8 mouse cellular contexts compared by ENCODE assay signal in the genomic region with DNA sequence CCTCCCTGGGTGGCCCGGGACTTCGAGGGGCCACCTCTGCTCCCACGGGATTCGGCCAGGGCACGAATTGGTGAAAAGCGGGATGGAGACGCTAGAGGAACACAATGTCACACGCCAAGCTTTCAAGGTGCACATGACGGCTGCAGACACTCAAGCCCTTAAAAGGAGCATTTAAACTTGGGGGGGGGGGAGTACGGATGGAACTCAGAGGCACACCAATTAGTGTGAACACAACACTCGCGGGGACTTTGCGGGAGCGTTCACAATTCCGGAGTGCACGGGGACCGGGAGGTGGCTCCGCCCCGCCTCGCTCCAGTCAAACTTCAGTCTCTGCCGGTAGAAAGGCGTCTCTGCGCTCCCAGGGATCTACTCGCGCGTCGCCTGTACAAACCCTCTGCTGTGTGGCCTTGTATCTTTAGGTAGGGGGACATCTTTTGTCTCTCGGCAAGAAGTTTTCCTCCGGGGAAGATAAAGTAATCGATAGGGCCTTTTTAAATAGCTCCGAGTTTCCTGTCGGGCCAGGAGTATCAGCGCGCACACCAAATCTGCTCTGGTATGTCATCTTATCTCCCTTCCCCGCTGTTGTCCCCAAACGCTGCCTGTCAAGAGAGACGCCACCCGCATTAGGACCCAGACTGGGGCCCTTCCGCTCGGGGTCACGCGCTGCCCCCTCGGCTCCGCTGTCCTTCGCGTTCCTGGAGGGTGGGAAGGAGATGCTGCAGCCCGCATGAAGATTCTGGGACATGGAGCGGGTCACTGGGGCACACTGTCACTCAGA. TPM values are rescaled to one million over a fixed set of nuclear protein-coding genes. Genes with fewer than 3 reads are reported as not detected.
DNase-seq lines count a peak whose midpoint lies in the region; ATAC-seq lines count a peak whose summit lies in the region.

No protein-coding gene starts in this region.

- no peaks in the 10 kb centered on the region for H3K4me1 ChIP-seq in embryonic facial prominence, embryonic 11.5 days (ENCODE audit: control insufficient read depth, insufficient read depth, low read length)
- H3K4me1 ChIP-seq in hindbrain, embryonic 14.5 days (replicated peaks; ENCODE audit: control insufficient read depth, insufficient read depth, low read length): no peaks in the 10 kb centered on the region
- peaks cover 9% of the 10 kb centered on the region for H3K4me1 ChIP-seq in midbrain, embryonic 11.5 days (ENCODE audit: control insufficient read depth, insufficient read depth, low read length)

- H3K36me3 ChIP-seq in embryonic facial prominence, embryonic 11.5 days (replicated peaks; ENCODE audit: control insufficient read depth, insufficient read depth, low read depth, low read length): no peaks in the 10 kb centered on the region
- H3K36me3 ChIP-seq in hindbrain, embryonic 14.5 days (replicated peaks; ENCODE audit: control insufficient read depth, insufficient read depth): no peaks in the 10 kb centered on the region
- H3K36me3 ChIP-seq in midbrain, embryonic 11.5 days (ENCODE audit: control insufficient read depth, insufficient read depth, low read length): no peaks in the 10 kb centered on the region

- no peak overlapping the region for H3K9ac ChIP-seq in embryonic facial prominence, embryonic 11.5 days (replicated peaks; ENCODE audit: low read length)
- no peak overlapping the region for H3K9ac ChIP-seq in hindbrain, embryonic 14.5 days
- H3K9ac ChIP-seq in midbrain, embryonic 11.5 days (ENCODE audit: low read length): no peak overlapping the region

- H3K27ac ChIP-seq in embryonic facial prominence, embryonic 11.5 days (replicated peaks; ENCODE audit: low read depth, low read length): no peak overlapping the region
- no peak overlapping the region for H3K27ac ChIP-seq in hindbrain, embryonic 14.5 days
- H3K27ac ChIP-seq in midbrain, embryonic 11.5 days (ENCODE audit: low read depth, low read length): no peak overlapping the region

- peak overlapping the region; percentile 21 for H3K4me3 ChIP-seq in embryonic facial prominence, embryonic 11.5 days (ENCODE audit: low read depth, low read length)
- H3K4me3 ChIP-seq in hindbrain, embryonic 14.5 days (replicated peaks; ENCODE audit: low read length): peak overlapping the region; percentile 0; the same call in 1 of the 2 replicates
- peak overlapping the region; percentile 14; the same call in 1 of the 2 replicates for H3K4me3 ChIP-seq in midbrain, embryonic 11.5 days (ENCODE audit: low read depth, low read length)

- H3K9me3 ChIP-seq in embryonic facial prominence, embryonic 11.5 days (replicated peaks; ENCODE audit: control insufficient read depth, low read length): no peaks in the 10 kb centered on the region
- no peaks in the 10 kb centered on the region for H3K9me3 ChIP-seq in hindbrain, embryonic 14.5 days (ENCODE audit: control insufficient read depth, low read length)
- H3K9me3 ChIP-seq in midbrain, embryonic 11.5 days (ENCODE audit: control insufficient read depth, low read length): no peaks in the 10 kb centered on the region

- intact Hi-C loops in left cerebral cortex, postnatal 14 days (cut with DNase I): no loop called here

- WGBS in embryonic facial prominence, embryonic 11.5 days: under 1% methylated on average over 48 of the region's 48 CpGs
- WGBS in hindbrain, embryonic 14.5 days: under 1% methylated on average over 48 of the region's 48 CpGs
- under 1% methylated on average over 48 of the region's 48 CpGs for WGBS in midbrain, embryonic 11.5 days

- DNase-seq in adrenal gland, postnatal 36 days: peak; percentile 45 to 56
- DNase-seq in adrenal gland, adult 18-20 months (ENCODE audit: low spot score in 2 of 2): no peak
- peak; percentile 36 for DNase-seq in embryonic facial prominence, embryonic 11.5 days (ENCODE audit: low spot score)
- no peak for DNase-seq in hindbrain, embryonic 14.5 days (ENCODE audit: low spot score)
- peak; percentile 95 for DNase-seq in midbrain, embryonic 11.5 days (ENCODE audit: low spot score, missing footprints)
- DNase-seq in gastrocnemius, postnatal 4 days (ENCODE audit: low spot score in 2 of 2): no peak
- DNase-seq in ovary, postnatal 14 days (ENCODE audit: low spot score): no peak
- no peak for DNase-seq in left cerebral cortex, postnatal 14 days (ENCODE audit: low spot score in 2 of 2)

- no peak for ATAC-seq in embryonic facial prominence, embryonic 11.5 days (replicated peaks; ENCODE audit: insufficient number of reproducible peaks, low FRiP score, low TSS enrichment, low read depth)
- no peak for ATAC-seq in hindbrain, embryonic 14.5 days (ENCODE audit: low FRiP score)
- ATAC-seq in midbrain, embryonic 11.5 days (ENCODE audit: low FRiP score): no peak

- peaks cover 59% of the 10 kb centered on the region for H3K27me3 ChIP-seq in embryonic facial prominence, embryonic 11.5 days (ENCODE audit: control insufficient read depth, insufficient read depth, low read length)
- peaks cover 95% of the 10 kb centered on the region for H3K27me3 ChIP-seq in hindbrain, embryonic 14.5 days (ENCODE audit: control insufficient read depth, insufficient read depth, low read length)
- peaks cover 83% of the 10 kb centered on the region for H3K27me3 ChIP-seq in midbrain, embryonic 11.5 days (ENCODE audit: control insufficient read depth, insufficient read depth, low read length)

- H3K4me2 ChIP-seq in embryonic facial prominence, embryonic 11.5 days (ENCODE audit: low read depth, low read length): peak overlapping the region; percentile 16; the same call in 1 of the 2 replicates
- no peak overlapping the region for H3K4me2 ChIP-seq in hindbrain, embryonic 14.5 days (replicated peaks)
- peak overlapping the region; percentile 31 for H3K4me2 ChIP-seq in midbrain, embryonic 11.5 days

RNA-seq across cellular contexts. Expression of gene Nkx2-5, which starts 5.7 kb away (rescaled TPM):
- total RNA-seq in adrenal gland, postnatal 36 days (2021): not detected
- total RNA-seq in adrenal gland, adult 18-20 months (2021): not detected
- polyA plus RNA-seq in embryonic facial prominence, embryonic 11.5 days (2014; fragmentation: Nextera tagmentation; extraction: Ambion mirVana): 1.8 and 2.2 TPM in 2 replicates
- not detected in 2 replicates for polyA plus RNA-seq in hindbrain, embryonic 14.5 days (2014; fragmentation: Nextera tagmentation; extraction: Ambion mirVana)
- not detected in 2 replicates for polyA plus RNA-seq in midbrain, embryonic 11.5 days (2014; fragmentation: Nextera tagmentation; extraction: Ambion mirVana)
- total RNA-seq in gastrocnemius, postnatal 4 days (2021): not detected
- total RNA-seq in left cerebral cortex, postnatal 14 days (2021): not detected

Comparison
In these comparisons a context has a peak if more than half of its experiments do, and no peak if none do; other contexts are left out.
1. DNase-seq: peak in adrenal gland, postnatal 36 days (2 of 2), embryonic facial prominence, embryonic 11.5 days (single experiment) and midbrain, embryonic 11.5 days (single experiment); none in adrenal gland, adult 18-20 months (0 of 2), hindbrain, embryonic 14.5 days (single experiment), gastrocnemius, postnatal 4 days (0 of 2), ovary, postnatal 14 days (single experiment) and left cerebral cortex, postnatal 14 days (0 of 2).
2. Peak in every context shown above with its lines, with median percentiles within 50 percentile points of each other: H3K4me3 ChIP-seq.